Mouse (Mus musculus): ENCODE measurements around the gene Lztr1.

Gene Lztr1

DNA sequence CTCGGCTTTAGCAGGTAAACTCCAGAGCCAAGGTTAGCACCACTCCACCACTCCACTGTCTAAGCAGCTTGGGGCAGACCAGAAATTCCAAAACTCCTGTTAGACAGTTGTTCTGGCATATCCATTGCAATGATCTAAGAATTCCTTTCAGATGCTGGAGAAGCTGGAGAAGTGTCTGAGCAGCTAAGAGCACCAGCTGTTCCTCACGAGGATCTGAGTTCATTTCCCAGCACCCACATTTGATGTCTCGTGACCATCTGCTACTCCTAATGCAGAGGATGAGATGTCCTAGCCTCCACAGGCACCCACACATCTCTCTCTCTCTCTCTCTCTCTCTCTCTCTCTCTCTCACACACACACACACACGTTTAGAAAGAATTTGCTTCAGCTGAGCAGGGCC lies 48.4 kb downstream of the Lztr1 start:
- no peak overlapping the region for H3K4me3 ChIP-seq (replicated peaks; ENCODE audit: low read length)
- no peak for TF ChIP-seq NANOG (IDR thresholded peaks at IDR 0.05; ENCODE audit: borderline replicate concordance, low read length)
- TF ChIP-seq POU5F1 (IDR thresholded peaks at IDR 0.05; ENCODE audit: borderline replicate concordance, low read length): no peak
- no peak for TF ChIP-seq CTCF (conservative IDR thresholded peaks at IDR 0.05; ENCODE audit: low read length)
- peaks cover 24% of the 10 kb centered on the region for H3K27me3 ChIP-seq (ENCODE audit: insufficient read depth, low read length)
- H3K9me3 ChIP-seq (ENCODE audit: low read length): no peaks in the 10 kb centered on the region
- H3K36me3 ChIP-seq (ENCODE audit: insufficient read depth, low read length): no peaks in the 10 kb centered on the region
- peaks cover 64% of the 10 kb centered on the region for H3K4me1 ChIP-seq (replicated peaks; ENCODE audit: low read depth, low read length)

DNA sequence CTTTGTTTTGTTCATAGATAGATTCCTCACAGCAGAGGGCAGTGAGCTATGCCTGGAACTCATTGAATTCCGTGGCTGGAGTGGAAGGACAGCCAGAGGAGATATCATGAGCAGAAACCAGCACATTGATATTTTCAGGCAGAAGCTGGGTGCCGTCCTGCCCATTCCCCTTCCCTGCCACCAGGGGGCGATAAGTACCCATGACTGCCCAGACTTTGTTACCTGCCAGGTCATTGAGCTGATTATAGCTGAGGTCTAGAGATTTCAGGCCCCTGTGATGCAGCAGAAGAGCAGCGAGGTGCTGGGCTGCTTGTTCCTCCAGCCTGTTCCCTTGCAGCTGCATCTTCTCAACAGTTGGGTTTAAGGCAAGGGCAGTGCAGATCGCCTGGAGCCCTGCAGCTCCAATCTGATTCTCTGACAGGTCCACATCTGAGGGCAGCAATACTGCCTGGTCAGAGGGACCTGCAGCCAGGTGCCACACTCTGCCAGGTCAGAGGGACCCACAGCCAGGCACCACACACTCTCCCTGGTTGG lies 49.5 kb downstream of the Lztr1 start:
- no peaks in the 10 kb centered on the region for H3K9me3 ChIP-seq (ENCODE audit: low read length)
- peaks cover 36% of the 10 kb centered on the region for H3K27me3 ChIP-seq (ENCODE audit: insufficient read depth, low read length)
- no peaks in the 10 kb centered on the region for H3K36me3 ChIP-seq (ENCODE audit: insufficient read depth, low read length)
- peak overlapping the region; percentile 62 for H3K4me3 ChIP-seq (replicated peaks; ENCODE audit: low read length)
- peaks cover 69% of the 10 kb centered on the region for H3K4me1 ChIP-seq (replicated peaks; ENCODE audit: low read depth, low read length)
- TF ChIP-seq POU5F1 (IDR thresholded peaks at IDR 0.05; ENCODE audit: borderline replicate concordance, low read length) (no peak), NANOG (IDR thresholded peaks at IDR 0.05; ENCODE audit: borderline replicate concordance, low read length) (no peak), CTCF (conservative IDR thresholded peaks at IDR 0.05; ENCODE audit: low read length) (peak; percentile 99)

DNA sequence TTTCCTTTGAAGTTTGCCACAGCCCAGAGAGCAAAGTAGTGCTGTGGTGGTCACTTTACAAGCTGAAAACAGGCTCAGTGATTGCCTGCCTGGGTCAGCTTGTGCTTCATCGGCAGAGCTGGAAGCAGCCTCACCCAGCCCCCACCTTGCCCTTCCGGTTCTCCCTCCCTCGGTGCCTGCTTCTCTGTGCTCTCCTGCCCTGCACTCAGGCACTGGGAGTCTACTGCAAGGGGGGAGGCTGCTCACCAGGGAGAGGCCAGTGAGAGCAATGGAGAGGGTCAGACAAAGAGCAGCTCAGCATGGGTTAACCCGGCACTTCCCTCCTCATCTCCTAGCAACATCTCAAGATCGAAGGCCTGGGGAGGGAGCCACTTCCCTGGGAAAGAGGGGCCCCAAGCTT lies 50.3 kb downstream of the Lztr1 start:
- Histone ChIP-seq H3K9me3 (ENCODE audit: low read length) (no peaks in the 10 kb centered on the region), H3K4me1 (replicated peaks; ENCODE audit: low read depth, low read length) (peaks cover 61% of the 10 kb centered on the region), H3K4me3 (replicated peaks; ENCODE audit: low read length) (peak overlapping the region; percentile 62), H3K36me3 (ENCODE audit: insufficient read depth, low read length) (no peaks in the 10 kb centered on the region), H3K27me3 (ENCODE audit: insufficient read depth, low read length) (peaks cover 43% of the 10 kb centered on the region)
- TF ChIP-seq NANOG (IDR thresholded peaks at IDR 0.05; ENCODE audit: borderline replicate concordance, low read length) (no peak), CTCF (conservative IDR thresholded peaks at IDR 0.05; ENCODE audit: low read length) (no peak), POU5F1 (IDR thresholded peaks at IDR 0.05; ENCODE audit: borderline replicate concordance, low read length) (no peak)

DNA sequence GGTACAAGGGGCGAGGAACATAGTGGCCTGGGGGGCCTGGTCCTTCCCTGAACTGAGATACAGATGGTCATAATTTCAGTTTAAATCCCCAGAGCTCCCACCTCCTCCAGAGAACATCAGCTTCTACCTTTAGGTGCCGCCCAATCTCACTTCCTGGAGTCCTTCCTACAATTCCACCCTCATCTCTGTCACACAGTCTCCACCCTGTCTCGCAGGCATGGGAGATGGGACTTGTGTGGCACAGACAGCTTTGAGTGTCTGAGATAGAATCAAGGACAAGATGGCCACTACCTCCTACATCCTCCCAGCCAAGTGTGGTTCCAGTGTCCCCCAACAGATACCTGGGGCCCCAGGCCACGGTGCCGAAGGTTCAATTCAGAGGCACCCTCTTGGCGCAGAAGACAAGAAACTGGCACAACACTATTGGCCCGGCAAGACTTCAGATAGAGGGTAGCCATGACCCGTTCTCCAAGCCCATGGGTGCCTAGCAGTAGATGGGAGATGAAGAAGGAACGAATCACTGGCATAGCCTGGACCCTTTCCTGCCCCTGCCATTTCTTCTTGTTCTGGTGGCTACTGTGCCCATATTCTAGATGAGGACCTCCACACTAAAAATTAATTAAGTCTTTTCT lies 51.0 kb downstream of the Lztr1 start:
- Histone ChIP-seq H3K4me1 (replicated peaks; ENCODE audit: low read depth, low read length) (peaks cover 56% of the 10 kb centered on the region), H3K36me3 (ENCODE audit: insufficient read depth, low read length) (no peaks in the 10 kb centered on the region), H3K9me3 (ENCODE audit: low read length) (no peaks in the 10 kb centered on the region), H3K27me3 (ENCODE audit: insufficient read depth, low read length) (peaks cover 49% of the 10 kb centered on the region), H3K4me3 (replicated peaks; ENCODE audit: low read length) (peak overlapping the region; percentile 62)
- TF ChIP-seq NANOG (IDR thresholded peaks at IDR 0.05; ENCODE audit: borderline replicate concordance, low read length) (no peak), POU5F1 (IDR thresholded peaks at IDR 0.05; ENCODE audit: borderline replicate concordance, low read length) (no peak), CTCF (conservative IDR thresholded peaks at IDR 0.05; ENCODE audit: low read length) (no peak)

DNA sequence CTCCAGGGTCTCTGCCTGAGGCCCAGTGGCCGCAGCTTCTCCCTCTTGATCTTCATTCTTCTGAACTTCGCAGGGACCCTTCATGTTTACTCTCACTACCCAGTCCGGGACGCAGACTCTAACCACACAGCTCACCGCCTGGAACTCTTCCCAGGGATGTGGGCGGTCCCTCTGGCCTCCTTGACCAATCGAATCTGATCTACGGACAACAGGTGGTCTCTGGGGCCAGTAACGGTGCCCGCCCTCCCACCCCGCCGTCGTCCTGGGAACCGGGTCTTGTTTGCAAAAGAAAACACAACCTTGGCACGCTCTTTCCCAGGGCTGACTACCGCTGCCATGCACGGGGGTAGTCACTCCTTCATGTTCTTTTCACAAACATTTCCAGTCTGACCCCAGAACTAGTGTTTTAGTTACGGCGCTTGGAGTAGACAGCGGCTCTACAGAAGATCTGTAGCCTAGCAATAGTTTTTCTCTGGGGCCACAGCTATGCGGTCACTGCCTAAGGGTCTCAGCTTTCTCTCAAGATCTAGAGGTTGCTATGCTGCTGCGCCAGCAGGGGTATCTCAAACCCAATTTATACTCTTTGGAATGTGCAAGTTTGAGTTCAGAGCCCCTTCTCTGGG lies 52.8 kb downstream of the Lztr1 start, which contains the start of gene Lrrc74b:
Lrrc74b (minus strand) TSS at position 120 of the 623 bp plus-strand sequence.
- peaks cover 66% of the 10 kb centered on the region for H3K27me3 ChIP-seq (ENCODE audit: insufficient read depth, low read length)

DNA sequence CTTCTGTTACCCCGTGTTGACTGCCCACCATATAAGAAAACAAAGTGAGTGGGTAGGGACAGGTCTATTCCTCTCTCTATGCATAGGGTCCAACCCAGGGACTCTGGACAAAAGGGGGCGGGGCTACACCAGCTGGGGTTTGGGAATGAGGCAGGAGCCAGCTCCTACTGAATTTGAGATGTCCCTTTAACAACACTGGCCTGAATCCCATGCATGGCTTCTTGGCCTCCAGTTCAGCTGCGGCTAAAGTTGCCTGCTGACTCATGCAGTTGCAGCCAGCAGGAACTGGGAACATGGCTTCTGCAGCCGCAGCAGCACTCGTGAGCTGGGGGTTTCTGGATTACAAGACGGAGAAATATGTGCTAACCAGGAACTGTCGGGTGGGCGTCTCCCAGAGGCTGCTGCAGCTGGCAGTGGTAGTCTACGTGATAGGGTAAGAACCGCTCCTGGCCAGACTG lies 53.3 kb downstream of the Lztr1 start, which contains the start of gene P2rx6:
P2rx6 (plus strand) TSS at position 135 of the 458 bp plus-strand sequence.
- H3K36me3 ChIP-seq (ENCODE audit: insufficient read depth, low read length): no peaks in the 10 kb centered on the region
- peaks cover 44% of the 10 kb centered on the region for H3K4me1 ChIP-seq (replicated peaks; ENCODE audit: low read depth, low read length)
- TF ChIP-seq CTCF (conservative IDR thresholded peaks at IDR 0.05; ENCODE audit: low read length): no peak
- TF ChIP-seq POU5F1 (IDR thresholded peaks at IDR 0.05; ENCODE audit: borderline replicate concordance, low read length): no peak
- no peak for TF ChIP-seq NANOG (IDR thresholded peaks at IDR 0.05; ENCODE audit: borderline replicate concordance, low read length)
- peak within 1 kb of the TSS; percentile 66 for H3K4me3 ChIP-seq (replicated peaks; ENCODE audit: low read length)
- peaks cover 70% of the 10 kb centered on the region for H3K27me3 ChIP-seq (ENCODE audit: insufficient read depth, low read length)
- no peaks in the 10 kb centered on the region for H3K9me3 ChIP-seq (ENCODE audit: low read length)

More for the DNA sequence above, 52.8 kb downstream of the Lztr1 start, which contains the start of gene Lrrc74b:
- peaks cover 44% of the 10 kb centered on the region for H3K4me1 ChIP-seq (replicated peaks; ENCODE audit: low read depth, low read length)
- H3K36me3 ChIP-seq (ENCODE audit: insufficient read depth, low read length): no peaks in the 10 kb centered on the region
- H3K4me3 ChIP-seq (replicated peaks; ENCODE audit: low read length): peak within 1 kb of the TSS; percentile 66
- TF ChIP-seq CTCF (conservative IDR thresholded peaks at IDR 0.05; ENCODE audit: low read length): no peak
- no peak for TF ChIP-seq NANOG (IDR thresholded peaks at IDR 0.05; ENCODE audit: borderline replicate concordance, low read length)
- TF ChIP-seq POU5F1 (IDR thresholded peaks at IDR 0.05; ENCODE audit: borderline replicate concordance, low read length): no peak
- H3K9me3 ChIP-seq (ENCODE audit: low read length): no peaks in the 10 kb centered on the region

DNA sequence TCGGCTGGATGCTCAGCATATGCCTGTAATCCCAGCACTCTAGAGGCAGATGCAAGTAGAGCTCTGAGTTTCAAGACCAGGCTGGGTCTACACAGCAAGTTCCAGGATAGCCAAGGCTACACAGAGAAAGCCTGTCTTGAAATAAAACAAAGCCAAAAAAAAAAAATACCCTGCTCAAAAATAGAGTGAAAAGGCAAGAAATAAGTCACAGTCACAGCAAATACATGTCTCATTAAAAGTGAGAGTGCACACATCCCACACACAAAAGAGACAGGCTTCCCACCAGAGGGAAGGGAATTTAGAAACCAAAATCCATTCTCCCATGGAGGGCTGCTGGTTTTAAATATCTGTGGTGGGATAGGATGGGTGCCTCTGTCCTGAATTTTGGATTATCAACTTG lies 55.1 kb downstream of the Lztr1 start:
- Histone ChIP-seq H3K4me1 (replicated peaks; ENCODE audit: low read depth, low read length) (peaks cover 35% of the 10 kb centered on the region), H3K27me3 (ENCODE audit: insufficient read depth, low read length) (peaks cover 80% of the 10 kb centered on the region), H3K36me3 (ENCODE audit: insufficient read depth, low read length) (no peaks in the 10 kb centered on the region), H3K9me3 (ENCODE audit: low read length) (no peaks in the 10 kb centered on the region), H3K4me3 (replicated peaks; ENCODE audit: low read length) (no peak overlapping the region)
- no peak for TF ChIP-seq POU5F1 (IDR thresholded peaks at IDR 0.05; ENCODE audit: borderline replicate concordance, low read length)

DNA sequence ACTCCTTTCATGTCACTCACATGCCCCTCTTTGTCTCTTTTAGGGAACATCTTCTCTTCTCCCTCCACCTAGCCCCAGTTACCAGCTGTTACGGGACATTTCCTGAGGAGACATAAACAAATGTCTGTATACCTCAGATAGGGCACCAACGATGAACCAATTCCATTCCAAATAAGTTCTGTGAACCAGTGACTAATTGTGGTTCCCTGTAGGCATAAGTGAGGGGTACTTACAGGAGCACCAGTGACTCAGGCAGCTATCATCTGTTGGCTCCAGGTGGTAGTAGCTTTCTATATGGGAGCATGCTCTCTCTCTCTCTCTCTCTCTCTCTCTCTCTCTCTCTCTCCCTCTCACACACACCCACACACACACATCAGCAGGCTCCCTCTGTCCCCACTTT lies 55.7 kb downstream of the Lztr1 start:
- Histone ChIP-seq H3K4me3 (replicated peaks; ENCODE audit: low read length) (no peak overlapping the region), H3K36me3 (ENCODE audit: insufficient read depth, low read length) (no peaks in the 10 kb centered on the region), H3K27me3 (ENCODE audit: insufficient read depth, low read length) (peaks cover 79% of the 10 kb centered on the region), H3K9me3 (ENCODE audit: low read length) (no peaks in the 10 kb centered on the region), H3K4me1 (replicated peaks; ENCODE audit: low read depth, low read length) (peaks cover 29% of the 10 kb centered on the region)
- no peak for TF ChIP-seq CTCF (conservative IDR thresholded peaks at IDR 0.05; ENCODE audit: low read length)
- no peak for TF ChIP-seq POU5F1 (IDR thresholded peaks at IDR 0.05; ENCODE audit: borderline replicate concordance, low read length)
- no peak for TF ChIP-seq NANOG (IDR thresholded peaks at IDR 0.05; ENCODE audit: borderline replicate concordance, low read length)
